Comparison of ENCODE assay signal across 17 mouse cellular contexts in the genomic region with DNA sequence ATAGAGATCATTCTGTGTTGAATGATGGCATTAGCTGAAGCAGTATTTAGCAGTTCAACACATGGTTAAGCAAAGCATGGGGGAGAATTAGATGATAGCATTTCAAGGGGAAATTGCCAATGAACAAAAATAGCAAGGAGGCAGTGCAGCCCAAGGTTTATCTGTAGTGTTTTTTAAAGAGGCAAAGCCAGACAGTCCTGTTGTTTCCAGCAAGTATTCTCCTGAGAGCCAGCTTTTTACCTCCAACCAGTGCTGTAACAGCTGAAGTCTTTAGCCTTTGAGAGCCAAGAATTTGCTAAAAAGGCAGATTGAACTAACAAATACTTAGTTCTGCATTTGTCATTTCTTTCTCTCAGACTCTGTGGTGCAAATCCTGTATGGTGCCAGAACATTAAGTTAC.
"Had no signal": no experiment of that assay in that cellular context is flagged by ENCODE, and none has a peak within 500 bp of the region (broad histone marks: within the 10 kb centered on the region; RNA-seq: fewer than 3 reads in every experiment).

No protein-coding gene starts in this region.

- DNase-seq: kidney, postnatal 25 days; layer of hippocampus, adult 9-11 months; liver; lung, adult 18-20 months; lung, postnatal 14 days; lung, postnatal 4 days; midbrain, embryonic 14.5 days; thymus, adult 18-20 months; thymus, postnatal 36 days had no signal

- H3K27ac ChIP-seq: kidney, postnatal 0 days; layer of hippocampus, adult 2 months; limb, embryonic 10.5 days; limb, embryonic 13.5 days; liver, embryonic 12.5 days; liver, embryonic 15.5 days; stomach, postnatal 0 days had no signal

- H3K9ac ChIP-seq: limb, embryonic 13.5 days; liver, embryonic 12.5 days; liver, embryonic 15.5 days had no signal

- H3K27me3 ChIP-seq: limb, embryonic 13.5 days; liver, embryonic 12.5 days; liver, embryonic 15.5 days had no signal

- H3K4me2 ChIP-seq: limb, embryonic 13.5 days; liver, embryonic 12.5 days; liver, embryonic 15.5 days; midbrain, embryonic 11.5 days had no signal

- H3K4me3 ChIP-seq: layer of hippocampus, adult 2 months; limb, embryonic 10.5 days; limb, embryonic 13.5 days; liver, embryonic 12.5 days; liver, embryonic 15.5 days had no signal

- H3K9me3 ChIP-seq: limb, embryonic 10.5 days; limb, embryonic 13.5 days; liver, embryonic 12.5 days; liver, embryonic 15.5 days had no signal

- H3K36me3 ChIP-seq: limb, embryonic 10.5 days; limb, embryonic 13.5 days; liver, embryonic 12.5 days; liver, embryonic 15.5 days had no signal

- ATAC-seq: liver, embryonic 12.5 days had no signal

- H3K4me1 ChIP-seq: limb, embryonic 10.5 days; limb, embryonic 13.5 days; liver, embryonic 12.5 days; liver, embryonic 15.5 days had no signal
